Comparison of ENCODE assay signal across 8 mouse cellular contexts in genomic region chr7:123030709-123031181, GRCm38 (mm10).
DNase-seq lines count a peak whose midpoint lies in the region; ATAC-seq lines count a peak whose summit lies in the region.

No protein-coding gene starts in this region.

- WGBS in intestine, embryonic 15.5 days = 2% methylated on average over 21 of the region's 21 CpGs

- H3K4me1 ChIP-seq in megakaryocyte, embryonic 14.5 days = peaks cover 13% of the 10 kb centered on the region
- peaks cover 5% of the 10 kb centered on the region for H3K4me1 ChIP-seq in intestine, embryonic 15.5 days (replicated peaks)

- H3K27me3 ChIP-seq in megakaryocyte, embryonic 14.5 days (replicated peaks) = peaks cover 59% of the 10 kb centered on the region
- no peaks in the 10 kb centered on the region for H3K27me3 ChIP-seq in intestine, embryonic 15.5 days (replicated peaks)

- no peak for ATAC-seq in megakaryocyte, adult 5-6 weeks (ENCODE audit: poor library complexity, severe bottlenecking)
- ATAC-seq in intestine, embryonic 15.5 days = peak; percentile 79
- peak; percentile 63 for ATAC-seq in megakaryocyte progenitor cell, adult 5-6 weeks (replicated peaks; ENCODE audit: poor library complexity)

- DNase-seq in cerebellum, postnatal 10 days = peak; percentile 88 to 89
- peak; percentile 61 to 66 for DNase-seq in frontal cortex, postnatal 14 days (ENCODE audit: low spot score in 2 of 2)
- peak; percentile 55 to 77 for DNase-seq in left cerebral cortex, adult 9 months (ENCODE audit: low spot score in 2 of 2)
- DNase-seq in right cerebral cortex, postnatal 36 days (ENCODE audit: low spot score in 2 of 2) = peak; percentile 41 to 68

- peak overlapping the region; percentile 31; the same call in 1 of the 2 replicates for H3K9ac ChIP-seq in intestine, embryonic 15.5 days

- peaks cover 15% of the 10 kb centered on the region for H3K9me3 ChIP-seq in megakaryocyte, embryonic 14.5 days
- H3K9me3 ChIP-seq in intestine, embryonic 15.5 days = no peaks in the 10 kb centered on the region

- peak overlapping the region; percentile 82 for H3K4me3 ChIP-seq in megakaryocyte, embryonic 14.5 days (replicated peaks)
- peak overlapping the region; percentile 38 for H3K4me3 ChIP-seq in intestine, embryonic 15.5 days (replicated peaks)

- H3K4me2 ChIP-seq in intestine, embryonic 15.5 days (replicated peaks) = peak overlapping the region; percentile 90

- no peaks in the 10 kb centered on the region for H3K36me3 ChIP-seq in megakaryocyte, embryonic 14.5 days (replicated peaks; ENCODE audit: low read length)
- H3K36me3 ChIP-seq in intestine, embryonic 15.5 days = no peaks in the 10 kb centered on the region

- no peak overlapping the region for H3K27ac ChIP-seq in intestine, embryonic 15.5 days
